ENCODE assay signal across 8 mouse cellular contexts in the genomic region with DNA sequence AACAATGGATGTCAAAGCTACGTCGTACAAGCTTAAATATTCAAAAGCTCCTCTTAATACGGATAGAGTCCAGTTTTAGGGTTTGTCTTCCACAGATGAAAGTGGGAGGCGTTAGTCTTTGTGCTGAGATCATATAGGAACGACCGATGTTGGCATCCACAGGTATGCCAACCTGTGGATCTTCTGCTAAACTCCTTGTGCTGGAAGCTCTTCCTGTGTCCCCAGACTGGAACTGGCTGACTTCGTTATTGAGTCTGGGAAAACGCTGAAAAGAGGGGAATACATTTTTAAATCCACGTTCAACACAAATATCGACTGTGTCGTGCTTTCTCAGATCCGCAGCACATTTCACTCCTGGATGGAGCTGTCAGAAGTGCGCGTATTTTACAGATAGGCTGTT. TPM values are rescaled to one million over a fixed set of nuclear protein-coding genes. Genes with fewer than 3 reads are reported as not detected.
A peak's percentile ranks its signal among the peaks of the same experiment; 100 is the strongest.
DNase-seq lines count a peak whose midpoint lies in the region; ATAC-seq and TF ChIP-seq lines count a peak whose summit lies in the region.

No protein-coding gene starts in this region.

- WGBS in cerebellum, adult 2 months: 4% methylated on average over 14 of the region's 14 CpGs
- WGBS in spleen, adult 2 months: 6% methylated on average over 14 of the region's 14 CpGs
- 8% methylated on average over 14 of the region's 14 CpGs for WGBS in hindbrain, embryonic 13.5 days
- 12% methylated on average over 14 of the region's 14 CpGs for WGBS in midbrain, embryonic 10.5 days

- no peak for TF ChIP-seq CTCF in cerebellum, adult 2 months (IDR thresholded peaks at IDR 0.05; ENCODE audit: borderline replicate concordance, insufficient read depth, low read depth, low read length)
- no peak for TF ChIP-seq CTCF in spleen, adult 2 months (IDR thresholded peaks at IDR 0.05; ENCODE audit: extremely low read depth, insufficient read depth, insufficient read length, insufficient replicate concordance)

- H3K4me1 ChIP-seq in cerebellum, adult 2 months (ENCODE audit: control insufficient read depth, insufficient read depth, low read length): no peaks in the 10 kb centered on the region; the same call in 1 of the 2 replicates
- peaks cover 4% of the 10 kb centered on the region for H3K4me1 ChIP-seq in spleen, adult 2 months (ENCODE audit: control insufficient read depth, insufficient read depth, insufficient read length)
- peaks cover 22% of the 10 kb centered on the region for H3K4me1 ChIP-seq in hindbrain, embryonic 13.5 days (replicated peaks)
- H3K4me1 ChIP-seq in midbrain, embryonic 10.5 days: peaks cover 12% of the 10 kb centered on the region

- H3K9me3 ChIP-seq in hindbrain, embryonic 13.5 days: no peaks in the 10 kb centered on the region
- H3K9me3 ChIP-seq in midbrain, embryonic 10.5 days (replicated peaks): no peaks in the 10 kb centered on the region

- no peaks in the 10 kb centered on the region for H3K27me3 ChIP-seq in cerebellum, adult 2 months (ENCODE audit: control insufficient read depth, insufficient read depth, low read length)
- H3K27me3 ChIP-seq in spleen, adult 2 months (ENCODE audit: control insufficient read depth, insufficient read depth, low read length): no peaks in the 10 kb centered on the region
- no peaks in the 10 kb centered on the region for H3K27me3 ChIP-seq in hindbrain, embryonic 13.5 days
- H3K27me3 ChIP-seq in midbrain, embryonic 10.5 days (ENCODE audit: low read depth, poor library complexity, severe bottlenecking): no peaks in the 10 kb centered on the region

- no peak for TF ChIP-seq POLR2A in cerebellum, adult 2 months (IDR thresholded peaks at IDR 0.05; ENCODE audit: borderline replicate concordance, insufficient read depth, low read length)
- TF ChIP-seq POLR2A in spleen, adult 2 months (IDR thresholded peaks at IDR 0.05; ENCODE audit: low read depth, low read length): no peak

- peak overlapping the region; percentile 69 for H3K4me2 ChIP-seq in hindbrain, embryonic 13.5 days

- peak; percentile 57; the same call in 1 of the 2 replicates for ATAC-seq in hindbrain, embryonic 13.5 days (ENCODE audit: low FRiP score)

- DNase-seq in cerebellum, adult 2 months: no peak
- DNase-seq in cerebellum, postnatal 14 days: no peak
- DNase-seq in spleen, adult 2 months (ENCODE audit: low read depth in 1 of 2, low spot score in 2 of 2): no peak
- no peak for DNase-seq in spleen, adult 18-20 months
- no peak for DNase-seq in midbrain, embryonic 10.5 days (ENCODE audit: low spot score)
- no peak for DNase-seq in gastrocnemius, adult 18-20 months (ENCODE audit: low spot score)
- DNase-seq in testis, postnatal 10 days (ENCODE audit: low spot score): no peak

- no peak overlapping the region for H3K27ac ChIP-seq in cerebellum, adult 2 months (ENCODE audit: insufficient read depth, low read length)
- H3K27ac ChIP-seq in spleen, adult 2 months (ENCODE audit: insufficient read depth, low read length): peak overlapping the region; percentile 74
- peak overlapping the region; percentile 83 for H3K27ac ChIP-seq in hindbrain, embryonic 13.5 days
- peak overlapping the region; percentile 93 for H3K27ac ChIP-seq in midbrain, embryonic 10.5 days (replicated peaks)

- peaks cover 8% of the 10 kb centered on the region for H3K36me3 ChIP-seq in spleen, adult 2 months (ENCODE audit: control insufficient read depth, insufficient read depth, low read length)
- peaks cover 9% of the 10 kb centered on the region for H3K36me3 ChIP-seq in hindbrain, embryonic 13.5 days
- H3K36me3 ChIP-seq in midbrain, embryonic 10.5 days: peaks cover 28% of the 10 kb centered on the region

- peak overlapping the region; percentile 92 for H3K4me3 ChIP-seq in cerebellum, adult 2 months (replicated peaks; ENCODE audit: insufficient read depth, low read depth, low read length)
- H3K4me3 ChIP-seq in spleen, adult 2 months (ENCODE audit: extremely low read depth, insufficient read depth, insufficient read length): peak overlapping the region; percentile 78
- peak overlapping the region; percentile 86 for H3K4me3 ChIP-seq in hindbrain, embryonic 13.5 days
- peak overlapping the region; percentile 71 for H3K4me3 ChIP-seq in midbrain, embryonic 10.5 days

- peak overlapping the region; percentile 90 for H3K9ac ChIP-seq in hindbrain, embryonic 13.5 days

RNA-seq across cellular contexts. Expression of gene Cox7a2, which starts 0.4 kb away (rescaled TPM):
- 707 and 723 TPM in 2 replicates for polyA plus RNA-seq in cerebellum, adult 2 months (2012; rRNA removed)
- polyA plus RNA-seq in spleen, adult 2 months (2012; rRNA removed): 38.5 and 54.2 TPM in 2 replicates
- 826 and 836 TPM in 2 replicates for polyA plus RNA-seq in hindbrain, embryonic 13.5 days (2015; fragmentation: Nextera tagmentation; extraction: Ambion mirVana)
- polyA plus RNA-seq in midbrain, embryonic 10.5 days (2016; fragmentation: Nextera tagmentation; extraction: Ambion mirVana): 615 and 670 TPM in 2 replicates
- total RNA-seq in gastrocnemius, adult 18-20 months (2021): 100 to 1,000 TPM; 339 to 412 TPM

RNA-seq across cellular contexts. Expression of gene Tmem30a, which starts 33.2 kb away (rescaled TPM):
- polyA plus RNA-seq in cerebellum, adult 2 months (2012; rRNA removed): 117 and 120 TPM in 2 replicates
- 23.0 and 40.0 TPM in 2 replicates for polyA plus RNA-seq in spleen, adult 2 months (2012; rRNA removed)
- polyA plus RNA-seq in hindbrain, embryonic 13.5 days (2015; fragmentation: Nextera tagmentation; extraction: Ambion mirVana): 106 and 112 TPM in 2 replicates
- 60.4 and 67.4 TPM in 2 replicates for polyA plus RNA-seq in midbrain, embryonic 10.5 days (2016; fragmentation: Nextera tagmentation; extraction: Ambion mirVana)
- total RNA-seq in gastrocnemius, adult 18-20 months (2021): 10 to 100 TPM; 61.5 to 68.8 TPM

RNA-seq across cellular contexts. Expression of gene Col12a1, which starts 41.4 kb away (rescaled TPM):
- polyA plus RNA-seq in cerebellum, adult 2 months (2012; rRNA removed): 6.0 and 6.4 TPM in 2 replicates
- polyA plus RNA-seq in spleen, adult 2 months (2012; rRNA removed): 3.2 and 3.4 TPM in 2 replicates
- 6.8 and 12.6 TPM in 2 replicates for polyA plus RNA-seq in hindbrain, embryonic 13.5 days (2015; fragmentation: Nextera tagmentation; extraction: Ambion mirVana)
- 3.8 and 7.5 TPM in 2 replicates for polyA plus RNA-seq in midbrain, embryonic 10.5 days (2016; fragmentation: Nextera tagmentation; extraction: Ambion mirVana)
- total RNA-seq in gastrocnemius, adult 18-20 months (2021): 1 to 10 TPM; 1.8 to 7.3 TPM

Comparison
In these comparisons a context has a peak if more than half of its experiments do, and no peak if none do; other contexts are left out.
1. RNA of gene Cox7a2, which starts 0.4 kb away (polyA plus RNA-seq): 826 to 836 TPM in hindbrain, embryonic 13.5 days, 707 to 723 TPM in cerebellum, adult 2 months and 615 to 670 TPM in midbrain, embryonic 10.5 days; 38.5 to 54.2 TPM in spleen, adult 2 months; every median in the first group is over 10 times any median in the second.
2. Peak in every context shown above with its lines, with median percentiles within 50 percentile points of each other: H3K4me3 ChIP-seq.